Mouse (Mus musculus) cerebellum, postnatal 4 days (tissue): ENCODE results near the gene Elob.

Experiments used
- DNase-seq, 2 experiments: peaks; one replicate each; pipeline ENCODE4 v3.0.0; 2022; ENCODE audit warnings: low spot score in 2 of 2, mixed read lengths in 1 of 2

Gene Elob

DNA sequence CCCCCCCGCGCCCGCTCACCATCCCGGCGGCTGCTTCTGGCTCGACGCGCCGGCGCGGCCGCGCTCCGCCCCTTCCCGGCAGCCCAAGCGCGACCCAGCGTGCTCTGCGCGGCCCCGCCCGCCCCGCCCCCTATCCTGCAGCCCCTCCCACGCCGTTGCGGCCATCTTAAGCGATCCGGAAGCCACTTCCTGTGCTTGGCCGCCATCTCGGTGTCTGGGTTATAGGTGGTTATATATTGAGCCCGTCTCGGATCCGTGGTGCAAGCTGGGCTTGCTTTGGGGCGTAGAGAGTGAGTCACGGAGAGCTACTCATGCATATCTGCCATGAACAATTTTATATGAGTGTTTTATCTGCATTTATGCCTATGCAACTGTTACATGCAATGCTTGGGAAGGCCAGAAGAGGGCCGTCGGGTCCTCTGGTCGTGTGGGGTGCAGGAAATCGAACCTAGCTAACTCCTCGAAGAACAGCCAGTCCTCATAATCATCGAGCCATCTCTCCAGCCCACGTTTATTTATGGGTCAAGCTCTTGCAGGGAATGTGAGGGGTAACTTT, at the start of gene Elob:
TSS of gene Elob (minus strand) at position 73 of the 556 bp plus-strand sequence.
- peak in 1 of 2 experiments; percentile 81 for DNase-seq

- DNase-seq, result no peak
Observed at GRCm38 (mm10) chr17:23877166-23877565, 48.2 kb upstream of the Elob start.

GRCm38 (mm10) chr17:23876741-23877140, 47.8 kb upstream of the Elob start:
- DNase-seq, result peak in 1 of 2 experiments; percentile 18

DNA sequence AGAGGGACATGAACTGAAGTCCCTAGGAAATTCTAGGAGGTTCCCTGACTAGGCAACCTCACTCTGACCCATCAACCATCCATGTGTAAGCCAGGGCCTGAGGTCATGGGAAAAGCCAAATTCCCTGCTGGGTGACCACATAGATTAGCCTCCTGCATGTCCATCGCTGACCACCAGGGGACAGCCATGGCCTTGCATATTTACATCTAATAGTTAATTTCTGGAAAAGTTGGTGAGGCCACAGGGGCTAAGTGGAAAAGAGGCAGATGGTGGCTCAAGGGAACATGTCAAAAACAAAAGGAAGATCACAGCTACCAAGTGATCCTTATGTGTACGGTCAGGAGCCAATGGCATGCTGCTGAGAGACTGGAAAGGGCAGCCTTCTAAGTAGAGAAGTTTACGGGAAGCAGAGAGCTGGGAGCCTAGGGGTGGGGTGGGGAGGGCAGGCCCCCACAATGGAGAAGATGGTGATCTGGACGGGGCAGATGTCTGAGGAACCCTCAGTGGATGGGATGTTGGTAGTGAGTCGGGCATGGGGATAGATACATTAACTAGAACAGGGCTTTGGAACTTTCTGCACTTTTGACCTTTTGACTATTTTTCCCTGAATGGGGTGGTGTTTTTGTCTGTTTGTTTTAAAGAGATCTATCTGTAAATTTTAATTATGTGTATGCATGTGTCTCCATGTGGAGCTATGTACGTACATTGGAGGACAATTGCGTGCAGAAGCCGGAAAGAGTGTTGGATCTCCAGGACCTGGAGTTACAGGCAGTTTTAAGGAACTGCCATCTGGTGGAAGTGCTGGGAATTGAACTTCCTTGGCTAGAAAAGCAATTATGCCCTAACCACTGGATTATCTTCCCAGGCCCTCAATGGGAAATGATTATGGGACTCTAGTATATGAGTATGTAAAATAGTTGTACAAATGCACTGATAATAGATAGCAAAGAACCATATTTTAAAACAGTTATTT, 45.2 kb upstream of the Elob start:
- DNase-seq, result peak in 1 of 2 experiments; percentile 58

GRCm38 (mm10) chr17:23868513-23868912, 39.6 kb upstream of the Elob start:
- DNase-seq, result no peak

- no peak for DNase-seq
Observed at GRCm38 (mm10) chr17:23867756-23868155, 38.8 kb upstream of the Elob start, which contains the start of gene Prss21. TSS of gene Prss21 (plus strand) at chr17:23868056.

DNA sequence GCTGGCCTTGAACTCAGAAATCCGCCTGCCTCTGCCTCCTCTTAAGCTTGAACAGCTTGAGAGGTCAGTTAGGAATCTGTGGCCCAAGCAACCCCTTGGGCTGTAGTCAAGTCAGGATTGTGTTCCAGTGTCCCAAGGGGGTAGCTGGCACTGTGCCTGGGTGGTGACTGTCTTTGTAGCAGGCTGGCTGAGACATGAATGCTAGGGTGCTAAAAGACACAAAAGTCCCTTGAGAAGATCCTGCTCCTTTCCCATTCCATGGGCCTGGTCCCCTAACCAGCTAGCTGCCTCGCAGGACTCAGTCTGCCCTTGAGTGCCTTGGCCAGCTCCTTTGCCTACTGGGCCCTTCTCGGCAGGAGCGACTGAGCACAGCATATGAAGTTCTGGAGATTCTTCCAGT, 34.0 kb upstream of the Elob start:
- no peak for DNase-seq

- no peak for DNase-seq
Observed at GRCm38 (mm10) chr17:23857913-23858312, 29.0 kb upstream of the Elob start.

DNA sequence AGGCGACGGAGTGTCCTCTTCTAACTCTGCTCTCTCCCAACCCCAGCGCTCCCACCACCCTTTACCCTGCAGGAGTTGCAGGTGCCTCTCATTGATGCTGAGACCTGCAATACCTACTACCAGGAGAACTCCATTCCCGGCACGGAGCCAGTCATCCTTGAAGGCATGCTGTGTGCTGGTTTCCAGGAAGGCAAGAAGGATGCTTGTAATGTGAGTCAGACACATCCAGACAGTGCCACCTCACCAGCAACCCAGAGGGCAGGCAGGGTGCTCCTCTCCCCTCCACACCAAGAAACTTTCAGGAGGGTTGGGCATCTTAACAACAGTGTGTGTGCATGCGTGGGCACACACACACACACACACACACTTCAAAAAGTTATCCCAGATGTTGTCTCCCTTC, 28.3 kb upstream of the Elob start:
- no peak for DNase-seq

GRCm38 (mm10) chr17:23854229-23854765, 25.4 kb upstream of the Elob start:
- DNase-seq, result no peak

GRCm38 (mm10) chr17:23853292-23853691, 24.4 kb upstream of the Elob start:
- DNase-seq, result peak in 1 of 2 experiments; percentile 63

- DNase-seq, result peak; percentile 51 to 84
Observed at GRCm38 (mm10) chr17:23850853-23851749, 22.2 kb upstream of the Elob start.

DNA sequence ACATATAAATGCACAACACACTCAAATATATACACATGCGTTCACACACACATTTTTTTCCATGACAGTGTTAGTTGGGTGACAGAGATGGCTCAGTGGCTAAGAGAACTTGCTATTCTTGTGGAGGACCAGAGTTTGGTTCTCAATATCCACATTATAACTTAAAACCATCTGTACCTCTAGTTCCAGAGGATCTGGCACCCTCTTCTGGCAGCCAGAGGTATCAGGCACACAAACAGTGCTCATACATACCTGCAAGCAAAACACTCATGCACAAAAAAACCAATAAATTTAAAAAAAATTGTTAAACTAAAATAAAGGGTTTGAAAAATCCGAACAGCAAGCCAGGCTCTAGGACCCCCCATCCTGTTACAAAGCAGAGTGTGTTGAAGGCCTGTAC, 21.1 kb upstream of the Elob start:
- DNase-seq, result no peak

GRCm38 (mm10) chr17:23843812-23844273, 14.9 kb upstream of the Elob start, which contains the start of the genes Prss32 and Prss41:
TSS of gene Prss32 (plus strand) at chr17:23843855.
TSS of gene Prss41 (minus strand) at chr17:23844172.
- DNase-seq, result peak in 1 of 2 experiments; percentile 63

GRCm38 (mm10) chr17:23843141-23843811, 14.3 kb upstream of the Elob start:
- no peak for DNase-seq

DNA sequence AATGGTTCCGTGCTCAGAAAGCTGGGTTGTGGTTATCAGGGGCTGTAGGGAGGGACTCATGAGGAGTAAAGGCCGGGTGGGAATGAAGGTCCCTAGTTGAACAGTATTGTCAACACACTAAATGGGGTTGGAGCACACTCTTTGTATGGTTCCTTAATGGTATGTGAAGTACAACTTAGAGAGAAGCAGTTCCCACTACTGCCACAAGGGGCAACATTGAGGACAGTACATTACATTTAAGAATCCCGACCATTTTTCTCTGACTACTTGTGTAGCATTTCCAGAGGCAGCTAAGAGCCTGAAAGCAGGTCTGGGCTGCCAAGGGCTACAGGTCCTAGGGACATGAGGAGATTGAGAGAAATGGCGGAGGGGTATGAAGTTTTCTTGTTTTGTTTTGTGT, 12.2 kb upstream of the Elob start:
- DNase-seq, result peak in 1 of 2 experiments; percentile 67

- no peak for DNase-seq
Observed at GRCm38 (mm10) chr17:23836006-23836575, 7.2 kb upstream of the Elob start, which contains the start of gene Prss33. TSS of gene Prss33 (minus strand) at chr17:23836056.

- no peak for DNase-seq
Observed at GRCm38 (mm10) chr17:23831201-23831600, 2.3 kb upstream of the Elob start.

- DNase-seq, result peak in 1 of 2 experiments; percentile 62
Observed at GRCm38 (mm10) chr17:23828271-23829001, 500 bp downstream of the Elob start.
